Mouse (Mus musculus): ENCODE results near the gene Gm27021.

The Gm27021 gene

DNA sequence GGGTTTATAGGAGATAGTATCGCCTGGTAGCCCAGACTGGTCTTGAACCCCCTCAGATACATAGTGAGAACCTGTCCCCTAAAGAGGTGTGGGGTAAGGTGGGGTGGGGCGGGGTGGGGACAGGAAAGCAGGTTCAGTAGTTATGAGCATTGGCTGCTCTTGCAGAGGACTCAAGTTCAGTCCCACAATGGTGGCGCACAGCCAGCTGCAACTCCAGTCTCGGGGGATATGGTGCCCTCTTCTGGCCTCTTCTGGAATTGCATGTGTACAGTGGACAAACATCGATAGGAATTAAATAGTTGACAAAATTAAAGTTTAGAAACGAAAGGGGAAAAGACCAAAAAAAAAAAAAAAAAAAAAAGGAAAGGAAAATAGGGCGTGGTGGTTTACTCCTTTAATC lies 68.4 kb downstream of the Gm27021 start:
- DNase-seq (ENCODE audit: low read depth, low spot score): peak; percentile 79

DNA sequence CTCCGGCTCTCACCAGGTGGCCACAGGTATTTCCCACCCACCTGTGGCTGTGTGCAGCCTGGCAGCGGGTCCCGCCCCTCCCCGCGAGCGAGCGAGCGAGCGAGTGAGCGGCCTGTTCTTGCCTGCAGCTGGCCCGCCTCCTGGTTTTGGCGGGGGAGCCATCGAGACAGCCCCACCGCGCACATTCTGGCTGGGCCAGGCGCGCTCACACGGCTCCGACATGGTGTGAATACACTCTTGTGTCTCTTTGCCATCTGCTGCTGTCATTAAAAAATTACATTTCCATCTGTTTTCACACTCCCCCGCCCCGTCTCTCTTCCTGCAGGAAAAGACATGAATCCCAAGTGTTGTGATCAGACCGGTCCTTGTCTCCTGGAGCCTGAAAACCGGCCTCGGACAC lies 69.3 kb downstream of the Gm27021 start:
- no peak for DNase-seq (ENCODE audit: low read depth, low spot score)

DNA sequence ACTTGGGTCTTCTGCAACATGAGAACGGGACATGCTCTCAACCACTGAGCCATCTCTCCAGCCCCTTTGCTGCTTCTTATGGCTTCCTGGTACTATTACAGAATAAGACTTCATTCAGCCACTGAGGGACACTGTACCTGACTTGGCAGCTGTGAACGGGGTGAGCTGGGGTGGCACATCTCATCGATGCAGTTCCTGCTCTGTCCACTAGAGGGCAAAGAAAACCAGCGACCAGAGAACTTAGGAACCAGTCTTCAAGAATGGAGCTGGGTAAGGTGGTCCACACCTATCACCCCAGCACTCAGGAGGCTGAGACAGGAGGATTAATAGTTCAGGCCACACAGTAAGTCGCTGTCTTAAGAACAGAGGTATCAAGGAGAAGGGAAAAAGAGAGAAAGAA lies 71.9 kb downstream of the Gm27021 start:
- peak; percentile 71 for DNase-seq (ENCODE audit: low read depth, low spot score)

DNA sequence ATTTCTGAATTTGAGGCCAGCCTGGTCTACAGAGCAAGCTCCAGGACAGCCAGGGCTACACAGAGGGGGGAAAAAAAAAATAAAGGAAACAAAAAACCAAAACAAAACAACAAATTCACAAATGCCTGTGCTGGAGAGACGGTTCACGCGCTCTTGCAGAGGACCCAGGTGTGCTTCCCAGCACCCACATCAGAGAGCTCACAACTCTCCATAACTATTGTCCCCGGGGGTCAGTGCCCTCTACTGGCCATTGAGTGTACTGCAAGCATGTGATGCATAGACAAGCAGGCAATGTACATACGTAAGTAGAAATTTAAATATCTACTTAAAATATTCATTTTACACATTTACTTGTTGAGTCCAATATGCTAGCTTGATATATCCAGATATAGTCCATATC lies 73.3 kb downstream of the Gm27021 start:
- no peak for DNase-seq (ENCODE audit: low read depth, low spot score)

DNA sequence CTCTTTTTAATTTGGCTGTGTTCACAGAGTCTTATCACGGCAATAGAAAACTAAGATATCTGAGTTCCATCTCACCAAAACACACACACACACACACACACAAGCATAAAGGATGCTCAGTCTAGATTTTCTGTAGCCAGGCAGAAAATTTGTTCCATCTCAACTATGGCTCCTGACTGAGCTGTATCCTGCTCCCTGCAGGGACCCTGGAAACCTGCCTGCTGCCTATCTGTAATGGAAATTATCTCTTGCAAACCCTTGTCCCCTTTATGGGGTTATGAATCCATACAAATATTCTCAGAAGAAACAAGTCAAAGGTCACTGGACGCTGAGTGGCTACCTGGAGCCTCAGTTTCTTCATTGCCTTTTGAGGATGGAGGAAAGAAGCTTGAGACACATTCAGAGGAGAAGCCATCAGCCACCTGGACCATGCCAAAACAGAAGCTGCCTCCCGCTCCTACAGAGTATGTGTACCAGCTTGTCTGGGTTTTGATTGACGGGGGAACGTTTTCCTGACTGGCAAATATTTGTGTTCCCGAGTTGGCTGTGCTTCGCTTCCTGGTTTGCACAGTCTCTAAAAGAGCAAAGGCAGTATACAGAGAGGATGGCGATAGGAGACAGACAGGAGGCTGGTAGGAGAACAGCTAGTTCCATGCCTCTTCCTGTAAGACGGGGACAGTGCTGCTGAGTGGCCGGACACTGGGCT lies 76.1 kb downstream of the Gm27021 start:
- no peak for DNase-seq (ENCODE audit: low read depth, low spot score)

DNA sequence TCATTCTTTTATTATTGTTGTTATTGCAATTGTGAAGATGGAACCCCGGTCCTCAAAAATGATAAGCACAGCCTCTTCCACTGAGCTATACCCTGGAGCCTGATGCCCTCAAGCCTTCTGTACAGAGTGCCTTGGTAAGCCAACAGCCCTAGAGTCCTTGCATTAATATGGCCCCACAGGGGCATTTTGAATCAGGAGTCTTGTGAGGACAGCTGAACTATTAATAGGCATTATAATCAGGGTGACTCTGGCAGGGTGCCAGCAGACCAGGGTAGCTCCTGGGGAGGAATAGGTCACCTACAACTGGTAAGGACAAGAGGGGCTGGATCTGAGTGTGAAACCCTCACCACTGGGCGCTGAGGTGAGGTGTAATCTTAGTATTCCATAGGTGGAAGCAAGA lies 78.0 kb downstream of the Gm27021 start:
- peak; percentile 7 for DNase-seq (ENCODE audit: low read depth, low spot score)

DNA sequence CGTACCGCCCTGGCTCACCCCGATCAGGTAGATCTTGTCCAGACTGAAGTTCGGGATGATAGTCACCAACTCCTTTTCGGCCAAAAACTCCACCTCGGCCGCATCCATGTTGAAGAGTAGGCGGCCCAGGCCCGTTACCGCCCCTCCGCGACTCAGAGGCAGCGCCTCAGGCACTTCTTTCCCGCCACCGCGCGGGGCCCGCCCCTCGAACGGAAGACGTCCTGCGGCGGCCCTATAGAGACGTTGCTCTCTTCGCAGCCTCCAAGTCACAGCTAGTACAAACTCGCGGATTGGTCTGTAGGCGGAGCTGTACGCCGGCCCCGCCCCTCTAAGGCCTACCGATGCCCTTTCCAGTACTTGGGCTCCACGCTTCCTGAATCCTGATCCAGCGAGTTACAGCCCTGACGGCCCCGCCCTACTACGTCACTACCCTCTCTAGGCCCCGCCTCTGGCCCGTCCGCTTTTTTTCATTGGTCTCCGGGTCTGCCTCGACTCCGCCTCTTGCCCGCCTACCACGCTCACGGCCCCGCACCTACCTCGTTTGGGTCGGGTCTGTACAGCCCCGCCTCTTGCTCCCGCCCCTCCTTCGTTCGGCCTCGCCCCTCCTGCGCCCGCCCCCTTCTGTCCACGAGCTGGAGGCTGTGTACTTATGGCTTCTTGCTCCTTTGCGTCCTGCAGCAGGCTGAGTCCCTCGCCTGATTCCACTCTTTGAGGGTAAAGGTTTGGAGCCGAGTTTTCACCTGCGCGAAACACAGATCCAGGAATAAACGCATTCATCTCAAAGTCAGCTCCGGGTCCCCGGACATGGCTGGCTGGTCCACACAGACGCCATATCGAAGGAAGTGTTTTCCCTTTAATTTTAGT lies 78.7 kb downstream of the Gm27021 start, which contains the start of gene Gins2:
Gene Gins2 (minus strand): TSS at position 397 of the 864 bp plus-strand sequence.
- DNase-seq (ENCODE audit: low read depth, low spot score): peak; percentile 98

DNA sequence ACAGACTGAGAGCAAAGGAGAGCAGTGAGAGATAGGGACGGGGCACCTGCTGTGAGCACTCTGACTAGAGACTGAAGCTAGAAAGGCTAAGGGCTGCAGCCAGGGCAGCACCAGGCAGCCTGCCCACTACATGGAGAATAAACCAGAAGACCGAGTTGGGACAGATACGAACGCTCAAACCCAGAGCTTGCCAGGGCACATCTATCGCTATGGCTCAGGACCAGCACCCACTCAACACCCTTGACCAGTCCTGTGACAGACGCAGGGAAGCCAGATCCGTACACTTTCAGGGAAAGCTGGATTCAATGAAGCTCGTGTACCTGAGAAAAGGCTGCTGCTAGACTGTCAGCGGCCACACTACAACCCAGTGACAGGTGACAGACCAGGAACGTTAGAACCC lies 82.4 kb downstream of the Gm27021 start:
- no peak for DNase-seq (ENCODE audit: low read depth, low spot score)

DNA sequence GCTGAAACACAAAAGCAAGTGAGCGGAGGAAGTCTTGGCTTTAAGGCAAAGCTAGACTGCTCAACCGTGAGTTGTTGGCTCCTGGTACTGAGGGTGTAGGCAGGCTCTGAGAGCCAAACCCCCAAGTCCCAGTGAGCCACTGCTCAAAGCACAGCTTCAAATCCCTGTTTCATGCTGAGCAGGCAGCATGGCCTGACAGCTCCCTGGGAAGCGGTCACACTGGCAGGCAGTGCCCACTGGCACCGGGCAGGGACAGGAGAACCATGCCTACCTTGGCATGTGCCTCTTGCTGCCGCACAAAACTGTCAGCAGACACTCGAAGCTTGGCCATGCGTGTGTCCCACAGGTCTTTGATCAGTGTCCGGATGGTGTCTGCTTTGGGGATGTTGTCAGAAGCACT lies 86.1 kb downstream of the Gm27021 start:
- no peak for DNase-seq (ENCODE audit: low read depth, low spot score)

DNA sequence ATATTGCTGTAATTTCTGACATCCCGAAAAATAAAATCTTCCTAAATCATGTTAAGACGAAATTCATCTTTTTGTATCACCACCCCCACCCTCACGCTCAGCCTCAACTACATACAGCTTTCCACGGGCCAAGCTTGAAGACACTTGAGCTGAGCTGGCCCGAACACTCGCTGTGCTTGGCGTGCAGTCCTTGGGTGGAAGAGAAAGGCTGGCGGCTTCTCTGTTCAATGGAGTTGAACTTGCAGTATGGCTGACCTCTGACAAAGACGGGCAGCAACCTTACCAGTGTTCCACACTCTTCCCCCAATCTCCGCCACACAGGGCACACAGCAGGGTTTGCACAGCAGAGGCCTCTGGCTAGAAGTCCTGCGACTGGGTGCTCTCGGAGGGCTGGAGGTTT lies 86.5 kb downstream of the Gm27021 start:
- DNase-seq (ENCODE audit: low read depth, low spot score): no peak

DNA sequence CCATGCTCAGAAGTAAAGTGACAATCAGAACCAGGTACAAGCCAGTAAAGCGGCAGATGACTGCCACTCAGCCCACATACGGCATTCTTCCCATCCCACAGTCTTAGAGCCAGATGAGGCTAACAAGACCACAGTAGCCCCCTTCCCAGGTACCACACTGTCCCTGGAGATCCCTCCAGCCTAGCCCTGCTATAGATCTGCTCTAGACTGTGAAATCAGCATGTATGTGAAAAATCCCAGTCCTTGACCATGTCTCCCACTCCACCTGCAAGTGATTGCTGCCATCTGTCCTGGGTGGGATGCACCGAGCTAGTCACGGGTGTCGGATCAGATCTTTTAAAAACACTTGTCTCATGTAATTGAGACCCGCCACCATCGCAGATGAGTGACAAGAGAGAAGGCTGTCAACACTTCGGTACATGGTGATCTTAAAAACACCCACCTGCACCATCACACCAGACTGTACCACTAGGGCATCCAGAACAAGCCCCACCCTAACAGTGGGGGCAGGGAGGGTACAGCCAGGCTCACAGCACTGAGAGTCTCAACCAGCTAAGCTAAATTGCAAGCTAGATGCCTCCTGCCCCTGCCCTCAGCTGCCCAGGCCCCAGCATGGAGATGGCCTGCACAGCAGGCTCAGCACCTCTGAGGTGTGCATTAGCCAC lies 87.4 kb downstream of the Gm27021 start:
- DNase-seq (ENCODE audit: low read depth, low spot score): no peak

DNA sequence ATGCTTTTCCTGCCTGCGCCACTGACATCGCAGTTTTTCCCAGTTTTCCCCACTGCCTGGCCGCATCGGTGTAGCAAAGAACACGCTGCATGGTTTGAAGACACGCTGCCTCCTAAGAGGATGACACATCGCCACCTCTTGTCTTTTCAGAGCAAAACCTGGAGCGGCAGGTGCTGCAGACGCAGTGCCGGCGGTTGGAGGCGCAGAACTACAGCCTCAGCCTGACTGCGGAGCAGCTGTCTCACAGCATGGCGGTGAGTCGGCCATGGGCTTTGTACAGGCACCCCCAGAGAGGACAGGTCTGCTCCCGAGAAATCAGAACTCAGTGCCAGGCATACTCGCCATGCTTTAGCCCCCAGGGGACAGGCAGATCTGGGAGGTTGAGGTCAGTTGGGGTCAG lies 90.1 kb downstream of the Gm27021 start:
- DNase-seq (ENCODE audit: low read depth, low spot score): no peak

DNA sequence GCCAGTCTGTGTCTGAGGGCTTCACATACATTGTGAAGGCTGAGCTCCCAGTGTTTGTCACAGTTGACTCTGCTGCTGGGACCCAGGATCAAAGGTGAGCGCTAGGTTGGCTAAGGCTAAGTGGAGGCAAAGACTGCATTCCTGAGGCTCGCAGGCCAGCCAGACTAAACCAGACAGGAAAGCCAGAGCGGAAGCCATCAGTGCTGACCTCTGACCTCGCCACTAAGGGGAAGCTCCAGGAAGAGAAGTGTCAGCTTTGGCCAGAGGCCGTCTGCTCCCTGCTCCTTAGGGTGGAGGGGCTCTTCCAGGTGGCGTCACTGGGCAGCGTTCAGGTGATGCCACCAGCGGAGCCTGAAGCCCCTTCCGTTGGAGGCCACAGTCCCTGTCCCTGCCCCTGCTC lies 92.1 kb downstream of the Gm27021 start:
- DNase-seq (ENCODE audit: low read depth, low spot score): no peak

DNA sequence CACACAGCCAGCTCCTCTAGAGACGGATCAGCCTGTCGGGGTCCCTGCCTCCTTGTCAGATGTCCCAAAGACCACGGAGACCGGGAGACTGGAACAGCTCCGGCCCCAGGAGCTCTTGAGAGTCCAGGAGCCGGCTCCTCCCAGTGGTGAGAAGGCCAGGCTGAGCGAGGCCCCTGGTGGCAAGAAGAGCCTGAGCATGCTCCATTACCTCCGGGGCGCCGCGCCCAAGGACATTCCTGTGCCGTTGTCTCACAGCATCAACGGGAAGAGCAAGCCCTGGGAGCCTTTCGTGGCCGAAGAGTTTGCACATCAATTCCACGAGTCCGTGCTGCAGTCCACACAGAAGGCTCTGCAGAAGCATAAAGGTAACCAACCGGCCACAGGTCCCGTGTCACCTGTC lies 92.9 kb downstream of the Gm27021 start:
- DNase-seq (ENCODE audit: low read depth, low spot score): peak; percentile 42

DNA sequence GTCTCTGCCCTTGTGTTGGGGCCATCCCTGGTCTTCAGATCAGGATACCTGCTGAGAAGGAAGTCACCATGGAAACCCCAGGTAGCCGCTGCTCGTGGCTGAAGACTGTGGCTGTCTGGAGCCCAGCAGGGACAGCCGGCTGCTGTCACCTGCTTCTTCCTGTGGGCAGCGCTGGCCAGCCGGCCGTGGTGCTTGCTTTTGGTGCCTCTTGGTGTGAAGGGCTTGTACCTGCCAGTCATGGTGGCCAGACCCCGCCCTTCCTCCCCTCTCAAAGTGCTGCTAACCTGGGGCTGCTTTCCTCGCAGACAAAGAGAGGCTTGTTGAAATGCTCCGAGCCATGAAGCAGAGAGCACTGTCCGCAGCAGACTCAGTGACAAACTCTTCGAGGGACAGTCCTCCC lies 94.0 kb downstream of the Gm27021 start:
- DNase-seq (ENCODE audit: low read depth, low spot score): no peak

DNA sequence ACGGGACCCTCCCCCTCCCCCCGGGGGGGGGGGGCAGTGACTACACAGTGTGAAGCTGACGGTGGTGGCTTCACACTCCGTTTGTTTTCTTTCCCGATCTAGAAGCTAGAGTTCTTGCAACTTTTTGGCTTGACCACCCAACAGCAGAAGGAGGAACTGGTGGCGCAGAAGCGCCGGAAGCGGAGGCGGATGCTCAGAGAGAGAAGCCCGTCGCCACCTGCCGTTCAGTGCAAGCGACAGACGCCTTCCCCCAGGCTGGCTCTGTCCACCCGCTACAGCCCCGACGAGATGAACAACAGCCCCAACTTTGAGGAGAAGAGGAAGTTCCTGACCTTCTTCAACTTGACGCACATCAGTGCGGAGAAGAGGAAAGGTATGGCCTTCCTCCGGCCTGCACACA lies 95.3 kb downstream of the Gm27021 start:
- no peak for DNase-seq (ENCODE audit: low read depth, low spot score)

DNA sequence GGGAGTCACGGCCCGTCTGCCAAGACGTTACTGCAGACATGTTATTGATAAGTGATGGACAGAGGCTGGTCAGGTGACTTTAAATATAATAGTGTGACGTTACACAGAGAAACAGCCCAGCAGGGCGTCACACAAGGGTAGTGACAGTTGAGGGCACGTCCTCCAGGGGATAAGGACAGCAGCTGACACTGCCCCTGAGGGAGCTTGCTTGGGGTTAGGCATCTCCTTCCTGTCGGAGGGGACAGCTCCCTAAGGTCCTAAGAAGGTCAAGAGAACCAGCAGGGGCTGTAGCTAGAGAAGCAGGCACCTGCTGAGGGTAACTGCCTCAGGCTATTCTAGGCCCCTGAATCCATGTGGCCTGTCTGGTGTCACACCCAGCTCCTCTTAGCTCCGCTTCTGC lies 96.3 kb downstream of the Gm27021 start:
- DNase-seq (ENCODE audit: low read depth, low spot score): no peak

DNA sequence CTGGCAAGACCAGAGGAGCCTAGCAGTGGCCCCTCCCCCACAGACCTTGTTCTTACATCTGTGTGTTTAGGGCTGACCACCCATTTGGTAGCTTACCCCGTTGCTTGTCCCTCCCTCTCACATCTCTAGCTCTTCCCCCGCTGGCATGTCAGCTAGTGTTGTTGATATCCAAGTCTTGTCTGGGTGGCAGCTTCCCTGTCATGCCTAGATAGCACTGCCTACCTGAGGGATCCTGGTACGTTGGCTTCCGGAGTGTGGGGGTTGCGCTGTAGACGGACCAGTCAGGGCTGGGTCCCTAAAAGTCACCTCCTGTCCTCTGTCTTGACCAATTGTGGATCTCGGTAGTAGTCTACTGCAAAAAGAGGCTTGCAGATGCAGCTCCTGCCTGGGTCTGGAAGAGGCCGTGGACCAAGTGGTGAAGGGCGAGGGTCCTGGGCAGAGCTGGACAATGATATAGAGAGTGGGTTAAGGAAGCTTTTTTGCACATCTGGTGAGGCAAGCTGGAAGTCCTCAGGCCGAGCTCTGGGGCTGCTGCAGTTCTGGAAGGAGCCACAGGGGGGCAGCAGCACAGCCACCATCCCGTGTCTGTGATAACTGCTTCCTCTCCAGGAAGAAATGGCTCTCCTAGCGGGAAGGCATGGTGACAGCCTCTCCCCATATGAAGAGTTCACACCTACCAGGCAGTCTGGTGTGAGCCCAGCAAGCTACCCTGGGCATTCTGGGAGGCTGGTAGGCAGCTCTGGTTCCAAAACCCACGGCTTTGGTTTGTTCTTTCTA lies 97.8 kb downstream of the Gm27021 start:
- DNase-seq (ENCODE audit: low read depth, low spot score): peak; percentile 77

DNA sequence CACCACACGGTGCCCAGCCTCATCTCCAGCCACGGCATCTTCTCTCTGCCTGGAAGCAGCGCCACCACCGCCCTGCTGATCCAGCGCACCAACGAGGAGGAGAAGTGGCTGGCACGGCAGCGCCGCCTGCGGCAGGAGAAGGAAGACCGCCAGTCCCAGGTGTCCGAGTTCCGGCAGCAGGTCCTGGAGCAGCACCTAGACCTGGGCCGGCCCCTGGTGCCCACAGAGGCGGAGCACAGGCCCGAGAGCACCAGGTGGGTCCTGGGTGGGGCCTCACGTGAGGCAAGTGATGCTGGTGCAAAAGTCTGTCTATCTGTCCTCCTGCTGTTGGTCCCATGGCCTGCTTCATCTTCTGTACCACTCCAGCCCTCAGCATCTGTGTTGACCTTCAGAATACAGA lies 98.8 kb downstream of the Gm27021 start:
- DNase-seq (ENCODE audit: low read depth, low spot score): no peak

DNA sequence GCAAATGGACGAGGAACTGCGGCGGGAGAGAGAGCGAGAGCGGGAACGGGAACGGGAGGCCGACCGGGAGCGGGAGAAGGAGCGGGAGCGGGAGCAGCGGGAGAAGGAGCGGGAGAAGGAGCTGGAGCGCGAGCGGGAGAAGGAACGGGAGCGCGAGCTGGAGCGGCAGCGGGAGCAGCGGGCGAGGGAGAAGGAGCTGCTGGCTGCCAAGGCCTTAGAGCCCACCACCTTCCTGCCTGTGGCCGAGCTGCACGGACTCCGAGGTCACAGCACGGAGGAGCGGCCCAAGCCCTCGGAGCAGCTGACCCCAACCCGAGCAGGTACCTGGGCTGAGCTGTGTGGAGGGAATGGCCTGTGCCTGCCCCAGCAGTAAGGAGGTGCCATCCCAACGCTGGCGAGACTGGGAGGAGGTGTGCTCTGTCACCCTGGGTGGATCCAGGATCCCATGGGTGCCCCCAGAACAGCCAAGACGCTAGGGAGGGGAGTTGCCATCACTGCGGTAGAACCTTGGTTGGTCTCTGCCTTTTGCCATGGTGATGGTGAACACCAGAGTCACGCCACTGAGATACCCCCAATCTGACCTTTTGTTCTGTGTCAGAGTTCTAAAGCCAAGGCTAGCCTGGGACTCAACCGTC lies 99.6 kb downstream of the Gm27021 start:
- no peak for DNase-seq (ENCODE audit: low read depth, low spot score)

DNA sequence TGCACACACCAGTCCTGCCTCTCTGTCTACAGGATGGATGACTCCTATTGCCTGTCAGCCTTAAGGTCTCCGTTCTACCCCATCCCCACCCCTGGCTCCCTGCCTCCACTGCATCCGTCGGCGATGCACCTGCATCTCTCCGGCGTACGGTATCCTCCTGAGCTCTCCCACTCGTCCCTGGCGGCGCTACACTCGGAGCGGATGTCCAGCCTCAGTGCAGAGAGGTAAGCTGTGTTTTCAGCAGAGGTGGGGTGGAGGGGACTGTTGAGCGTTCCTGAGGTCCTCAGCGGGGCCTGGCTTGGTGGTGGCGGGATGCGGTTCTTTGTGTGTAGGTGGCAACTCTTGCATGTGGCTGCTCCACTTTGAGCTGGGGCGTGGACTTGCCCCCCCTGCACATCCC lies 100.1 kb downstream of the Gm27021 start:
- no peak for DNase-seq (ENCODE audit: low read depth, low spot score)
